Mouse (Mus musculus): ENCODE data around the gene Zmynd19.

DNA sequence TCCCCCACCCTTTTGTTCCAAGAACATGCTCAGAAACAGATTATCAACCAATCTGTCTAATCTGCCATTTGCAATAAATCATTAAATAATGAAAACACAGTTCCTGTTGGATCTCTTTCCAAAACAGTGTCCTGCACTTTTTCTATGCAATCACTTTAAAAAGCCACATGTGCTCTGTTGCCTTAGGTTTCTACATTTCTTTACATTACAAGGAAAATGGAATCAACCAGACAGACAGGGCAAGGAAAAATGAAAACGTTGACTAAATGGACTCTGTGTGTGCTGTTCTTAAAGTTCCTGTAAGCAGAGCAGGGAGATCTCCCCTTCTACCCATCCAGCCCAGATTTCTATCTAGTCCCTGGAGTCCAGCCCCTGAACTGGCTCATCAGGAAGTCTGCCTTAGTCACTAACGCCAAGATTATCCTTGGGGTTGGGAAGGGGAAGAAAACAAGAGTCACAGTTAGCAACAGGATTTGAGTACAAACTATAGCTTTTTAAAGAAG is 43.9 kb upstream of the Zmynd19 start:
- no peak for TF ChIP-seq CTCF (IDR thresholded peaks at IDR 0.05)
- TF ChIP-seq POLR2A (IDR thresholded peaks at IDR 0.05; ENCODE audit: insufficient read depth, low read depth, low read length), result no peak

Measured in heart, adult 2 months (tissue).